Mouse (Mus musculus) erythroblast, embryonic 14.5 days (primary cell): ENCODE data around the gene Prss56. TPM values are rescaled to one million over a fixed set of nuclear protein-coding genes. Genes with fewer than 3 reads are reported as not detected.

Experiments
- H3K27me3 ChIP-seq: 2 replicates; pipeline ENCODE4 v1.6.1; 2012; ENCODE audit warnings: inconsistent platforms; ENCODE audit not compliant: control insufficient read depth
- H3K36me3 ChIP-seq: 2 replicates; pipeline ENCODE4 v1.6.1; 2012; ENCODE audit warnings: mild to moderate bottlenecking, inconsistent platforms; ENCODE audit not compliant: control insufficient read depth
- H3K4me1 ChIP-seq: 2 replicates; pipeline ENCODE4 v1.6.1; 2012; ENCODE audit warnings: inconsistent platforms; ENCODE audit not compliant: control insufficient read depth
- H3K4me3 ChIP-seq: replicated peaks from 2 replicates; pipeline ENCODE3; 2012; ENCODE audit warnings: moderate library complexity, mild to moderate bottlenecking, inconsistent platforms
- H3K9me3 ChIP-seq: 2 replicates; pipeline ENCODE4 v1.6.1; 2012; ENCODE audit warnings: low read length, inconsistent platforms, mixed read lengths; ENCODE audit not compliant: control insufficient read depth
- GATA1 ChIP-seq: IDR thresholded peaks from 2 replicates; pipeline ENCODE4 v1.6.1; 2012; ENCODE audit warnings: low read length, inconsistent platforms, mixed read lengths
- TAL1 ChIP-seq: IDR thresholded peaks from 3 replicates; pipeline ENCODE4 v1.6.1; 2012; ENCODE audit warnings: low read length, inconsistent platforms, mixed read lengths
- polyA plus RNA-seq: library from polyadenylated mRNA; stranded (reverse); fragments of >175 nt; gene quantifications from 2 replicates; pipeline ENCODE4 v1.2.3, GENCODE M21; 2012

The Prss56 gene
- polyA plus RNA-seq, 1 experiment = not detected

DNA sequence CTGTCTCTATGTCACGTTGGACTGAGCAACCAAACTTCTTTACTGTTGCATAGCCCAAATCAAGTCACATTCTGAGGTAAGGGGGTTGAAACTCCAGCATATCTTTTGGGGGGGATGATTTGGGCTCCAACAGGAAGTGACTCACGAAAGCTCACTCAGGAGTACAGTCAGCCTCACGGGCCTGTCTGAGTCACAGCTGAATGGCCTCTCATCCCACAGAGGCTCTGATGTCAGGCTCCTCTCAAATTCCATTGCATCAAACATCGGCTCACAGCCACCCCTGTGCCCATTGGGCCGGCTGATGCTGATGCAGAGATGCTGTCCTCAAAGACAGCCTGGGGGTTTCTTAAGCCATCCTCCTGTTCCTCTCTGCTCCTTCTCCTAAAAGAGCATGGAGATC is 2.2 kb upstream of the Prss56 start:
- no peak for TF ChIP-seq TAL1
- TF ChIP-seq GATA1 = no peak
- no peaks in the 10 kb centered on the region for H3K36me3 ChIP-seq
- H3K4me1 ChIP-seq = peaks cover 4% of the 10 kb centered on the region
- peaks cover 26% of the 10 kb centered on the region for H3K27me3 ChIP-seq
- H3K4me3 ChIP-seq = no peak overlapping the region
- no peaks in the 10 kb centered on the region for H3K9me3 ChIP-seq

DNA sequence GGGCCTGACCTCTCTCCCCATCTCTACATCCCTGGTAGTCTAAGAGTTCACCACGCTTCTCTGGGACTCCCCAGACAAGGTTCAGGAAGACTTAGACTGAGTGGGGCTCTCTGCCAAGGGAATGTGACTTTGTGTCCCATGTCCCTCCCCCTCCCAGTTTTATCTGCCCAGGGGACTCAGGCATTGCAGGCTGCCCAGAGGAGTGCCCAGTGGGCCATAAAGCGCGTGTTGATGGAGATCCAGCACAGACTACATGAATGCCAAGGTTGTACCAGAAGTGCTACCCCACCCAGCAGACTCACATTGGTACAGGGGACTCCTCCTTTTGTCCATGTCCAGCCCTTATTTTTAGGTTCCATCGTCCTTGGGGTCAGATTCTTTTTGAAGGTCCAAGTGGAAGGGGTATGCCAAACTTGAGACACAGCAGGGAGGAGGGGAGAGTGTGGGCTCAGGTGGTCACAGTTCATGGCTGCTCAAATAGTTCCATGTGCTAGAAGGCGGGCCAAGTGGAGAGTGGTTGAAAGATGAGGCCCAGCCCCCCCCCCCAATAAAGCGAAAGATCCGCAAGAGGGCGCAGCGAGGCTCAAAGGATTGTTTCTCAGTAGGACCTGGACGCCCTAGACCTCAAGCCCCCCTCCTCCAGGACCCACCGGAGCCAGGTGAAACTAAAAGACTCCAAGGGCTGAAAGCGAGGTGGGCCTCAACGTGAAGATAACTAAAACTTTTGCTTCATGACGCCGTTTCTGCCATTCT is 1.1 kb downstream of the Prss56 start:
- Histone ChIP-seq H3K9me3 (no peaks in the 10 kb centered on the region), H3K4me3 (no peak overlapping the region), H3K4me1 (peaks cover 6% of the 10 kb centered on the region), H3K27me3 (peaks cover 50% of the 10 kb centered on the region), H3K36me3 (no peaks in the 10 kb centered on the region)
- TF ChIP-seq TAL1 (no peak), GATA1 (no peak)

GRCm38 (mm10) chr1:87184751-87185139 is 1.6 kb downstream of the Prss56 start:
- Histone ChIP-seq H3K27me3 (peaks cover 50% of the 10 kb centered on the region), H3K4me1 (peaks cover 6% of the 10 kb centered on the region), H3K4me3 (no peak overlapping the region), H3K9me3 (no peaks in the 10 kb centered on the region), H3K36me3 (no peaks in the 10 kb centered on the region)
- TF ChIP-seq TAL1 (no peak), GATA1 (no peak)

- Histone ChIP-seq H3K4me1 (peaks cover 6% of the 10 kb centered on the region), H3K4me3 (no peak overlapping the region), H3K27me3 (peaks cover 50% of the 10 kb centered on the region), H3K36me3 (no peaks in the 10 kb centered on the region), H3K9me3 (no peaks in the 10 kb centered on the region)
- no peak for TF ChIP-seq GATA1
- no peak for TF ChIP-seq TAL1
These were observed 2.4 kb downstream of the Prss56 start for GRCm38 (mm10) chr1:87185526-87185925.

DNA sequence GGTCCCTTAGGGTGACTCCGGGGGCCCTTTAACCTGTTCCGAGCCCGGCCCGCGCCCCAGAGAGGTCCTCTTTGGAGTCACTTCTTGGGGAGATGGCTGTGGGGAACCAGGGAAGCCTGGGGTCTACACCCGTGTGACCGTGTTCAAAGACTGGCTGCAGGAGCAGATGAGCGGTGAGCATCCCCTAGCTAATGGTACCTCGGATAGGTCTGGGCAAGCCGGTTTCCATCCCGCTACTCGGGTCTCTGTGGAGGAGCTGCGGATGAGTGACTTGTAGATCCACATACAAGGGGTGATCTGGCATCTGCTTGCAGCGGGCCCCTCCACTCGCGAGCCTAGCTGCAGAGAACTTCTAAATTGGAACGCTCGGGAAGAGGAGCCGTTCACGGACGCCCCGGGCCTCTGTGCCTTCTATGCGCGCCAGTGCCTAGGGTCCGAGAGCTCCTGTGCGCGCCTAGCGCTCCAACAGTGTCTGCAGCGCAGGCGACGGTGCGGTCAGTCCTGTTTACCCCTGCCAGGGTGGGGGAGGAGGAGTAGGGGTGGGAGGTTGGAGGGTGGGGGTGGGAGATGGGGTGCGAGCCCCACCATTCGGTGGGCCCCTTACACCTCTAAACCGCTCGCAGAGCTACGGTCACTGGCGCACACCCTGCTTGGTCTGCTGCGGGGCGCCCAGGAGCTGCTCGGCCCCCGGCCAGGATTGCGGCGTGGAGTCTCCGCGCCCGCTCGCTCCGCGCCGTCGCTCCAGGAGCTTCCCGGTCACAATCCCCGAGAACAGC is 3.3 kb downstream of the Prss56 start:
- no peaks in the 10 kb centered on the region for H3K36me3 ChIP-seq
- H3K4me1 ChIP-seq = peaks cover 6% of the 10 kb centered on the region
- TF ChIP-seq GATA1 = no peak
- no peak for TF ChIP-seq TAL1
- H3K9me3 ChIP-seq = no peaks in the 10 kb centered on the region
- H3K4me3 ChIP-seq = peak overlapping the region; percentile 36
- H3K27me3 ChIP-seq = peaks cover 50% of the 10 kb centered on the region

- Histone ChIP-seq H3K9me3 (no peaks in the 10 kb centered on the region), H3K27me3 (peaks cover 50% of the 10 kb centered on the region), H3K36me3 (no peaks in the 10 kb centered on the region), H3K4me1 (peaks cover 6% of the 10 kb centered on the region), H3K4me3 (peak overlapping the region; percentile 36)
- TF ChIP-seq TAL1 = no peak
- no peak for TF ChIP-seq GATA1
These were observed 3.9 kb downstream of the Prss56 start for GRCm38 (mm10) chr1:87187037-87187355.

- no peak for TF ChIP-seq TAL1
- no peak for TF ChIP-seq GATA1
- no peak within 1 kb of the TSS for H3K4me3 ChIP-seq
- H3K36me3 ChIP-seq = no peaks in the 10 kb centered on the region
- no peaks in the 10 kb centered on the region for H3K9me3 ChIP-seq
- peaks cover 28% of the 10 kb centered on the region for H3K27me3 ChIP-seq
- peaks cover 2% of the 10 kb centered on the region; the same call in 1 of the 2 replicates for H3K4me1 ChIP-seq
These were observed 7.3 kb downstream of the Prss56 start, which contains the start of gene Chrnd for GRCm38 (mm10) chr1:87190429-87190828. TSS of gene Chrnd (plus strand) at chr1:87190607.

- Histone ChIP-seq H3K4me1 (no peaks in the 10 kb centered on the region), H3K4me3 (no peak overlapping the region), H3K9me3 (no peaks in the 10 kb centered on the region), H3K27me3 (no peaks in the 10 kb centered on the region; the same call in 1 of the 2 replicates), H3K36me3 (no peaks in the 10 kb centered on the region)
- TF ChIP-seq GATA1 = no peak
- no peak for TF ChIP-seq TAL1
These were observed 14.2 kb downstream of the Prss56 start for GRCm38 (mm10) chr1:87197296-87197695.
